Mouse (Mus musculus): Measurements from ENCODE around the gene Mybph. TPM values are rescaled to one million over a fixed set of nuclear protein-coding genes. Genes with fewer than 3 reads are reported as not detected.
A peak's percentile ranks its signal among the peaks of the same experiment; 100 is the strongest.

Gene Mybph
- 55.8 and 102 TPM in 2 replicates for polyA plus RNA-seq (2015; fragmentation: Nextera tagmentation; extraction: Ambion mirVana)

DNA sequence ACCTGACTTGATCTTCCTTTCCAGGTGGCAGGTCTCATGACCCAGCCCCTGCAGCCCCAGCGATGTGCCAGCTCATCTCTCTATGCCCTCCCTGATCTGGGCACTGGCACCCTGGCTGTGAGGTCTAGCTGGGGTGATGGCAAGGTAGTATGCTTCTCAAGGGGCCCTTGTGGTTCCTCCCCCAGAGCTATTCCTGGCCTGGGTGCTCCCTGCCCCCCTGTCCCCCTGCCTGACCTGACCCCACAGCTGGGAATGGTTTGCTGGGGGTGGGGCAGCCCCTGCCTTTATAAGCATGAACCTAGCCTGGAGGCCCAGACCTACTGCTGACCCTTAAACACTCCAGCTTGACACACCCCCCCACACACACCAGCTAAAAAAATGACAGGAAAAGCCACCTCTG, at the start of gene Mybph:
Mybph (plus strand) TSS at position 323 of the 400 bp plus-strand sequence.
- no peaks in the 10 kb centered on the region for H3K27me3 ChIP-seq
- H3K4me3 ChIP-seq = peak within 1 kb of the TSS; percentile 14; the same call in 1 of the 2 replicates
- H3K36me3 ChIP-seq = no peaks in the 10 kb centered on the region
- no peaks in the 10 kb centered on the region for H3K9me3 ChIP-seq
- 73% methylated on average over 1 of the region's 1 CpGs for WGBS
- peak within 1 kb of the TSS; percentile 3 for H3K27ac ChIP-seq
- no peak for ATAC-seq (ENCODE audit: insufficient number of reproducible peaks, low FRiP score, low TSS enrichment, low read depth)
- H3K9ac ChIP-seq = peak within 1 kb of the TSS; percentile 14; the same call in 1 of the 2 replicates
- H3K4me2 ChIP-seq = no peak within 1 kb of the TSS
- peaks cover 48% of the 10 kb centered on the region for H3K4me1 ChIP-seq

GRCm38 (mm10) chr1:134146066-134146465, 47.2 kb upstream of the Mybph start:
- no peak for ATAC-seq (ENCODE audit: insufficient number of reproducible peaks, low FRiP score, low TSS enrichment, low read depth)
- Histone ChIP-seq H3K27me3 (no peaks in the 10 kb centered on the region), H3K27ac (no peak overlapping the region), H3K4me1 (0 out of 2 replicates have a peak, but pooled peaks cover 3% of the 10 kb centered on the region), H3K4me3 (no peak overlapping the region), H3K9ac (no peak overlapping the region), H3K9me3 (no peaks in the 10 kb centered on the region), H3K4me2 (no peak overlapping the region), H3K36me3 (no peaks in the 10 kb centered on the region)
- WGBS = 63% methylated on average over 8 of the region's 8 CpGs

GRCm38 (mm10) chr1:134150076-134150475, 43.2 kb upstream of the Mybph start:
- Histone ChIP-seq H3K4me2 (no peak overlapping the region), H3K27me3 (peaks cover 3% of the 10 kb centered on the region; the same call in 1 of the 2 replicates), H3K9me3 (no peaks in the 10 kb centered on the region), H3K4me3 (no peak overlapping the region), H3K36me3 (no peaks in the 10 kb centered on the region), H3K9ac (no peak overlapping the region), H3K27ac (no peak overlapping the region), H3K4me1 (peaks cover 8% of the 10 kb centered on the region; the same call in 1 of the 2 replicates)
- WGBS = 59% methylated on average over 8 of the region's 8 CpGs
- no peak for ATAC-seq (ENCODE audit: insufficient number of reproducible peaks, low FRiP score, low TSS enrichment, low read depth)

GRCm38 (mm10) chr1:134150745-134151144, 42.5 kb upstream of the Mybph start:
- H3K9me3 ChIP-seq = no peaks in the 10 kb centered on the region
- H3K9ac ChIP-seq = no peak overlapping the region
- no peak overlapping the region for H3K4me3 ChIP-seq
- H3K36me3 ChIP-seq = no peaks in the 10 kb centered on the region
- no peak overlapping the region for H3K27ac ChIP-seq
- H3K27me3 ChIP-seq = peaks cover 3% of the 10 kb centered on the region; the same call in 1 of the 2 replicates
- no peak for ATAC-seq (ENCODE audit: insufficient number of reproducible peaks, low FRiP score, low TSS enrichment, low read depth)
- peaks cover 8% of the 10 kb centered on the region; the same call in 1 of the 2 replicates for H3K4me1 ChIP-seq
- no peak overlapping the region for H3K4me2 ChIP-seq
- 90% methylated on average over 9 of the region's 9 CpGs for whole genome bisulfite sequencing

GRCm38 (mm10) chr1:134151655-134152412, 41.4 kb upstream of the Mybph start:
- no peak overlapping the region for H3K4me2 ChIP-seq
- peaks cover 4% of the 10 kb centered on the region; the same call in 1 of the 2 replicates for H3K4me1 ChIP-seq
- no peak overlapping the region for H3K9ac ChIP-seq
- H3K4me3 ChIP-seq = no peak overlapping the region
- no peak overlapping the region for H3K27ac ChIP-seq
- 32% methylated on average over 13 of the region's 13 CpGs for WGBS
- ATAC-seq (ENCODE audit: insufficient number of reproducible peaks, low FRiP score, low TSS enrichment, low read depth) = peak; percentile 57; the same call in 1 of the 2 replicates
- peaks cover 3% of the 10 kb centered on the region; the same call in 1 of the 2 replicates for H3K27me3 ChIP-seq
- H3K9me3 ChIP-seq = no peaks in the 10 kb centered on the region
- H3K36me3 ChIP-seq = no peaks in the 10 kb centered on the region

- Histone ChIP-seq H3K27ac (no peak overlapping the region), H3K9me3 (no peaks in the 10 kb centered on the region), H3K4me3 (no peak overlapping the region), H3K9ac (no peak overlapping the region), H3K36me3 (no peaks in the 10 kb centered on the region), H3K27me3 (peaks cover 3% of the 10 kb centered on the region; the same call in 1 of the 2 replicates), H3K4me2 (no peak overlapping the region), H3K4me1 (peaks cover 4% of the 10 kb centered on the region; the same call in 1 of the 2 replicates)
- no peak for ATAC-seq (ENCODE audit: insufficient number of reproducible peaks, low FRiP score, low TSS enrichment, low read depth)
- WGBS = 74% methylated on average over 21 of the region's 21 CpGs
Measured at GRCm38 (mm10) chr1:134152626-134153590, 40.3 kb upstream of the Mybph start.

DNA sequence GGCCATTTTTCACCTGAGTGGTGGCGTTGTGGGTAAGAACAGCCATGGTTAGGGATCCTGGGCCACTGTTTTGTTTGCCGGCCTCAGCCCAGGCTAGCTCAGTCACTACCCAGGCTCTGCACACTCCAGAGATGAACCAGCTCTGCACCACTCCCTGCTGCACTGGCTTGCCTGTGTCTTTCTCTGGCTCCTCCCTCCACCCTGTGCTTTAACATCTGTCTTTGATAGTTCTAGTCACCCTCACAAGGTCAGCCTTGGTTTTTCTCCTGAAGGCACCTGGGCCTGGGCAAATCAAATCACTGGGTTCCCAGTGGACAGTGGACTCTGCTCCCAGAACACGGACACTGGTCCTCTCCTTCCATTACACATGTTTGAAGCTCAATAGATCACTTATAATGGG, 39.1 kb upstream of the Mybph start:
- Histone ChIP-seq H3K4me2 (no peak overlapping the region), H3K9ac (no peak overlapping the region), H3K9me3 (no peaks in the 10 kb centered on the region), H3K27ac (no peak overlapping the region), H3K27me3 (peaks cover 3% of the 10 kb centered on the region; the same call in 1 of the 2 replicates), H3K4me3 (no peak overlapping the region), H3K36me3 (no peaks in the 10 kb centered on the region), H3K4me1 (peaks cover 4% of the 10 kb centered on the region; the same call in 1 of the 2 replicates)
- WGBS = 83% methylated on average over 3 of the region's 3 CpGs
- no peak for ATAC-seq (ENCODE audit: insufficient number of reproducible peaks, low FRiP score, low TSS enrichment, low read depth)

GRCm38 (mm10) chr1:134154655-134155054, 38.6 kb upstream of the Mybph start:
- no peak for ATAC-seq (ENCODE audit: insufficient number of reproducible peaks, low FRiP score, low TSS enrichment, low read depth)
- H3K4me1 ChIP-seq = peaks cover 4% of the 10 kb centered on the region; the same call in 1 of the 2 replicates

DNA sequence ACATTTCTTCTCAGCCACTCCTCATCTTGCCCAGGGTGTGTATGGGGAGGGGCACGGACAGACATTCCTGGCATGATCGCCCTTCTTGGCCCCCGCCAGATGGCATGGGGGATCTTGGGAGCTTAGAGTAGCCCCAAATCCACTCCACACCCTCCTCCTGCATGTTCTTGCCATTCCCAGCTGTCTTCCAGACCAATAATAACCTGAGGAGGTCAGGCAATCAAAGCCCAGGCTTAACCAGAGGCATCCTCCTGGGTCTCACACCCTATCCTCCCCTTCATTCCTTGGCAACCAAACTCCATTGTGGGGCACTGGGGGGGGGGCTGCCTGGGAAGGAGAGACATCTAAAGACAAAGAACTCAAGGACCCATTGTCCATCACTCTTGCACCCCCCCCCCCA, 32.8 kb upstream of the Mybph start:
- ATAC-seq (ENCODE audit: insufficient number of reproducible peaks, low FRiP score, low TSS enrichment, low read depth) = 0 out of 2 replicates have a peak, but pooled peaks have one; percentile 26
- 86% methylated on average over 3 of the region's 3 CpGs for WGBS
- Histone ChIP-seq H3K4me1 (no peaks in the 10 kb centered on the region), H3K27ac (no peak overlapping the region), H3K9me3 (no peaks in the 10 kb centered on the region), H3K36me3 (no peaks in the 10 kb centered on the region), H3K4me2 (no peak overlapping the region), H3K27me3 (no peaks in the 10 kb centered on the region), H3K9ac (no peak overlapping the region), H3K4me3 (no peak overlapping the region)

More at GRCm38 (mm10) chr1:134154655-134155054, 38.6 kb upstream of the Mybph start:
- H3K27me3 ChIP-seq = peaks cover 3% of the 10 kb centered on the region; the same call in 1 of the 2 replicates
- H3K27ac ChIP-seq = no peak overlapping the region
- no peak overlapping the region for H3K9ac ChIP-seq
- no peaks in the 10 kb centered on the region for H3K36me3 ChIP-seq
- no peak overlapping the region for H3K4me2 ChIP-seq
- H3K4me3 ChIP-seq = no peak overlapping the region
- H3K9me3 ChIP-seq = no peaks in the 10 kb centered on the region
- WGBS = 63% methylated on average over 3 of the region's 3 CpGs

DNA sequence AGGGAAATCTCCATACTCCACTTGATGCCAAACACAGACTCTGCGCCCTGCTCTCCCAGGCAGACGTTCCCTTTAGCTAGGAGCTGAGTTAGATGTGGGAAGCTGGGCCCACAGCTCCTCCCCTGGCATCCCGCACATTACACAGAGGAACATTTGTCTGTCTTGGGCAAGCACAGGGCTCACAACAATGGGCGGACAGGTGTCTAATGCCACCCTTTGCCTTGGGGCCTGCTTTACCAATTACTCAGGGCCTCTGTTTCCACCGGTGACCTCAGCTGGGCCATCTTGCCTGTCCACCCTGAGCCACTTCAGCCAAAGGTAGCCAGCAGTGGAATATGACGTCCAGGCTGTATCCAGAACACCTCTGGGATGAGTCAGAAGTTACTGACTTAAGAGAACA, 31.8 kb upstream of the Mybph start:
- H3K9me3 ChIP-seq = no peaks in the 10 kb centered on the region
- H3K4me3 ChIP-seq = no peak overlapping the region
- 75% methylated on average over 6 of the region's 6 CpGs for WGBS
- no peaks in the 10 kb centered on the region for H3K27me3 ChIP-seq
- H3K36me3 ChIP-seq = no peaks in the 10 kb centered on the region
- no peak overlapping the region for H3K4me2 ChIP-seq
- no peak overlapping the region for H3K27ac ChIP-seq
- no peak overlapping the region for H3K9ac ChIP-seq
- no peak for ATAC-seq (ENCODE audit: insufficient number of reproducible peaks, low FRiP score, low TSS enrichment, low read depth)
- H3K4me1 ChIP-seq = no peaks in the 10 kb centered on the region

DNA sequence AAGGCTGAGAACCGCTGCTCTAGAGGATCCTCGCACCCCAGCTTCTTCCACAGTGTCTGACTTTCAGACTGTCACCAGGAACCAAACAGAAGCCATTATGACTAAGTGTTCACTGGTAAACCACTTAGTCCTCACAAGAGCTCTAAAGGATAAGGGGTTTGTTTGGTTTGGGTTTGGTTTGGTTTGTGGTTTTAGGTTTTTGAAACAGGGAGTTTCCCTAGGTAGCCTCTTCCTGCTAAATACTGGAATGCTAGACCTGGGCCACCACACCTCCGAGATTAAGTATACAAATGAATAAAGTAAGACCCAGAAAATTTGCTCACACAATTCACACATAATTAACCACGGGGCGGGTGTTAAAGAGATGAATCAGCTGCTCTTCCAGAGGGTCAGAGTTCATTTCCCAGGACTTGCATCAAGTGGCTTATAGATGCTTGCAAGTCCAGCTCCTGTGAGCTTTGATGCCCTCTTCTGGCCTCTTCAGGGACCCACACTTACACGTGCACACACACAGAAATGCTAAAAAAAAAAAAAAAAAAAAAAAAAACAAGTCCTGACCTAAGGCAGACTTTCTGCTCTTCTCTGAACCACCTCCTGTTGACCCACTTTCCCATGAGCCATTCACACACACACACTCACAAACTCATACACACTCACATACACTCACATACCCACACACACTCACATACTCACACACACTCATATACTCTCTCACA, 30.6 kb upstream of the Mybph start:
- H3K27ac ChIP-seq = no peak overlapping the region
- H3K4me3 ChIP-seq = no peak overlapping the region
- no peak overlapping the region for H3K9ac ChIP-seq
- no peaks in the 10 kb centered on the region for H3K36me3 ChIP-seq
- H3K9me3 ChIP-seq = no peaks in the 10 kb centered on the region
- H3K4me2 ChIP-seq = no peak overlapping the region
- WGBS = 82% methylated on average over 6 of the region's 6 CpGs
- ATAC-seq (ENCODE audit: insufficient number of reproducible peaks, low FRiP score, low TSS enrichment, low read depth) = no peak
- H3K4me1 ChIP-seq = no peaks in the 10 kb centered on the region
- no peaks in the 10 kb centered on the region for H3K27me3 ChIP-seq
